In the genomic region with DNA sequence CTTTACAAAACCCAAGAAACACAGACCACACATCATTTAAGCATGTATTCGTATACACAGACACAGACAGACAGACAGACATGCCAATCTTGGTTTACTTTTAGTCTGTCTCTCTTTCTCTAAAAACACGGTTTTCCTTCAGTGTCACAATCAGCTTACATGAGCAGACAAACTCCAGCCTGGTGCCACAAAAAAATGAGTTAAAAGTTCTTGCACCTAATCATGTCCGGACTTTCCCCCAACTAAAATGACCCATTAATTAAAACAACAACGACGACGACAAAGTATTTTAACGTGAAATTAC, we compare ENCODE assay signal across 8 mouse cellular contexts. TPM values are rescaled to one million over a fixed set of nuclear protein-coding genes. Genes with fewer than 3 reads are reported as not detected.
DNase-seq lines count a peak whose midpoint lies in the region; ATAC-seq and TF ChIP-seq lines count a peak whose summit lies in the region.

No protein-coding gene starts in this region.

- peak overlapping the region; percentile 70 for H3K4me2 ChIP-seq in heart, embryonic 14.5 days (ENCODE audit: low read length)
- H3K4me2 ChIP-seq in forebrain, embryonic 16.5 days (ENCODE audit: low read length), result peak overlapping the region; percentile 83

- DNase-seq in heart, adult 11 months, result no peak
- DNase-seq in G1E (ENCODE audit: low spot score), result no peak
- no peak for DNase-seq in embryo, embryonic 10.5 days (ENCODE audit: low spot score)
- no peak for DNase-seq in thymus, postnatal 4 days
- no peak for DNase-seq in natural killer cell, adult 2 months (ENCODE audit: low spot score in 2 of 2)

- peaks cover 55% of the 10 kb centered on the region for H3K79me2 ChIP-seq in macrophage (ENCODE audit: inconsistent target)

- H3K27me3 ChIP-seq in heart, embryonic 14.5 days (ENCODE audit: control insufficient read depth, insufficient read depth, low read length), result no peaks in the 10 kb centered on the region
- H3K27me3 ChIP-seq in G1E (ENCODE audit: insufficient read depth, low read length), result no peaks in the 10 kb centered on the region
- peaks cover 5% of the 10 kb centered on the region; the same call in 1 of the 2 replicates for H3K27me3 ChIP-seq in forebrain, embryonic 16.5 days (replicated peaks; ENCODE audit: control insufficient read depth, insufficient read depth, low read length)

- H3K4me3 ChIP-seq in heart, embryonic 14.5 days (ENCODE audit: control insufficient read depth in 1 of 2, insufficient read depth in 1 of 2, low read depth in 1 of 2, low read length in 2 of 2), result peak overlapping the region; percentile 75 to 100; a peak in 3 of 4 replicates
- H3K4me3 ChIP-seq in G1E (ENCODE audit: low read depth, low read length) (peak overlapping the region; percentile 94), macrophage (ENCODE audit: inconsistent target) (peak overlapping the region; percentile 47)
- H3K4me3 ChIP-seq in forebrain, embryonic 16.5 days (replicated peaks; ENCODE audit: low read length), result peak overlapping the region; percentile 83

- no peaks in the 10 kb centered on the region for H3K9me3 ChIP-seq in heart, embryonic 14.5 days (ENCODE audit: control insufficient read depth, low read length)
- no peaks in the 10 kb centered on the region for H3K9me3 ChIP-seq in G1E (replicated peaks)
- no peaks in the 10 kb centered on the region for H3K9me3 ChIP-seq in forebrain, embryonic 16.5 days (ENCODE audit: control insufficient read depth, low read length)

- ATAC-seq in heart, embryonic 14.5 days (ENCODE audit: insufficient number of reproducible peaks, insufficient read depth, low FRiP score, low read depth), result no peak
- no peak for ATAC-seq in G1E (ENCODE audit: extremely low read depth, insufficient number of reproducible peaks, low FRiP score, poor library complexity, severe bottlenecking)
- no peak for ATAC-seq in forebrain, embryonic 16.5 days

- TF ChIP-seq CTCF in G1E (IDR thresholded peaks at IDR 0.05; ENCODE audit: low read depth, low read length), result no peak

- H3K36me3 ChIP-seq in heart, embryonic 14.5 days (ENCODE audit: control insufficient read depth, insufficient read depth, low read length), result no peaks in the 10 kb centered on the region
- peaks cover 19% of the 10 kb centered on the region for H3K36me3 ChIP-seq in G1E (replicated peaks)
- H3K36me3 ChIP-seq in forebrain, embryonic 16.5 days (ENCODE audit: control insufficient read depth, insufficient read depth), result no peaks in the 10 kb centered on the region
- no peaks in the 10 kb centered on the region for H3K36me3 ChIP-seq in macrophage (ENCODE audit: inconsistent target)

- H3K4me1 ChIP-seq in heart, embryonic 14.5 days (ENCODE audit: control insufficient read depth in 2 of 2, insufficient read depth in 2 of 2, low read length in 2 of 2), result peaks cover 11 to 26% of the 10 kb centered on the region in 2 experiments
- H3K4me1 ChIP-seq in G1E (ENCODE audit: insufficient read depth, low read depth, low read length), result peaks cover 44% of the 10 kb centered on the region
- peaks cover 17% of the 10 kb centered on the region for H3K4me1 ChIP-seq in forebrain, embryonic 16.5 days (replicated peaks; ENCODE audit: control insufficient read depth, insufficient read depth, low read length)

- H3K27ac ChIP-seq in heart, embryonic 14.5 days (replicated peaks in 1 of 2; ENCODE audit: control insufficient read depth in 1 of 2, insufficient read depth in 1 of 2, low read depth in 2 of 2, low read length in 2 of 2), result 0 out of 4 replicates have a peak overlapping the region, but pooled peaks of 1 of the 2 experiments have one; percentile 99
- H3K27ac ChIP-seq in forebrain, embryonic 16.5 days (ENCODE audit: low read length), result no peak overlapping the region; the same call in 1 of the 2 replicates
- H3K27ac ChIP-seq in macrophage, result no peak overlapping the region

- WGBS in heart, embryonic 14.5 days, result 12% methylated on average over 7 of the region's 7 CpGs
- WGBS in forebrain, embryonic 16.5 days, result 5% methylated on average over 7 of the region's 7 CpGs
- 4% methylated on average over 7 of the region's 7 CpGs for WGBS in macrophage (ENCODE audit: missing documents)

- peak overlapping the region; percentile 95 for H3K9ac ChIP-seq in heart, embryonic 14.5 days (ENCODE audit: low read length)
- H3K9ac ChIP-seq in forebrain, embryonic 16.5 days (replicated peaks; ENCODE audit: low read depth, low read length), result peak overlapping the region; percentile 86

RNA-seq across cellular contexts. Expression of gene Nrip1, which starts 2.1 kb away (rescaled TPM):
- 20.2 and 20.8 TPM in 2 replicates for polyA plus RNA-seq in heart, embryonic 14.5 days (2014; fragmentation: Nextera tagmentation; extraction: Ambion mirVana)
- 86.7 and 91.1 TPM in 2 replicates for total RNA-seq in G1E (2014; fragmentation: Nextera tagmentation)
- total RNA-seq in G1E (2017), result 25.0 and 27.2 TPM in 2 replicates
- 7.9 and 10.4 TPM in 2 replicates for polyA plus RNA-seq in G1E (2012)
- 38.7 and 44.4 TPM in 2 replicates for polyA plus RNA-seq in forebrain, embryonic 16.5 days (2015; fragmentation: Nextera tagmentation; extraction: Ambion mirVana)
- total RNA-seq in macrophage (2018; cell fraction: chromatin; rRNA removed), result 100 to 1,000 TPM in 1 of 26 experiments, 10 to 100 TPM in 25; 42.6 to 104 (median 62.6) TPM
- 10 to 100 TPM; 13.2 to 22.2 (median 15.7) TPM for total RNA-seq in macrophage (2018; cell fraction: cytosol; rRNA removed)
- total RNA-seq in macrophage (2018; cell fraction: nucleus; rRNA removed), result 10 to 100 TPM; 28.7 to 85.8 (median 44.0) TPM
- 5.8 to 6.5 TPM (median 6.0 TPM) in 3 replicates for polyA plus RNA-seq in macrophage (2018)
